Mouse (Mus musculus) myocyte (in vitro differentiated cells): Measurements from ENCODE around the gene Rnf43.

Experiments used
- CEBPB ChIP-seq: IDR thresholded peaks from 2 replicates; pipeline ENCODE4 v1.6.1; 2011; ENCODE audit warnings: mild to moderate bottlenecking, moderate library complexity; ENCODE audit not compliant: poor library complexity, insufficient read depth, severe bottlenecking
- E2F4 ChIP-seq: IDR thresholded peaks from one replicate; pipeline ENCODE4 v1.6.1; 2011; ENCODE audit warnings: mild to moderate bottlenecking, control low read depth, moderate library complexity; ENCODE audit not compliant: insufficient read depth
- MAX ChIP-seq: IDR thresholded peaks from one replicate; pipeline ENCODE4 v1.6.1; 2011; ENCODE audit warnings: low read depth, mild to moderate bottlenecking, control low read depth
- MYOD1 ChIP-seq, 3 experiments: IDR thresholded peaks; one replicate each; pipeline ENCODE4 v1.6.1; 2011; ENCODE audit warnings: control low read depth in 2 of 3, low read depth in 2 of 3, mild to moderate bottlenecking in 2 of 3, moderate library complexity in 1 of 3; ENCODE audit not compliant: insufficient read length in 2 of 3, control insufficient read depth in 1 of 3
- MYOG ChIP-seq, 3 experiments: IDR thresholded peaks; one replicate each; pipeline ENCODE4 v1.6.1; 2011; ENCODE audit warnings: control low read depth in 2 of 3, low read depth in 2 of 3, mild to moderate bottlenecking in 2 of 3; ENCODE audit not compliant: insufficient read length in 2 of 3, control insufficient read depth in 1 of 3, insufficient read depth in 1 of 3
- POLR2A ChIP-seq: IDR thresholded peaks from one replicate; pipeline ENCODE4 v1.6.1; 2011; ENCODE audit warnings: low read depth, mild to moderate bottlenecking, control low read depth, moderate library complexity; ENCODE audit not compliant: insufficient read length
- POLR2AphosphoS2 ChIP-seq: IDR thresholded peaks from one replicate; pipeline ENCODE4 v1.6.1; 2011; ENCODE audit warnings: low read depth, control low read depth; ENCODE audit not compliant: insufficient read length
- REST ChIP-seq: IDR thresholded peaks from one replicate; pipeline ENCODE4 v1.6.1; 2011; ENCODE audit warnings: mild to moderate bottlenecking, control low read depth, moderate library complexity; ENCODE audit not compliant: insufficient read depth, insufficient read length
- TCF12 ChIP-seq: IDR thresholded peaks from one replicate; pipeline ENCODE4 v1.6.1; 2011; ENCODE audit warnings: mild to moderate bottlenecking, control low read depth; ENCODE audit not compliant: poor library complexity, insufficient read depth, severe bottlenecking
- TCF3 ChIP-seq: IDR thresholded peaks from one replicate; pipeline ENCODE4 v1.6.1; 2011; ENCODE audit warnings: low read depth, control low read depth; ENCODE audit not compliant: insufficient read length
- USF1 ChIP-seq: IDR thresholded peaks from one replicate; pipeline ENCODE4 v1.6.1; 2011; ENCODE audit warnings: low read depth, mild to moderate bottlenecking, control low read depth, moderate library complexity

- TF ChIP-seq E2F4 (no peak), TCF12 (no peak), USF1 (no peak), POLR2A (no peak), MAX (no peak), POLR2AphosphoS2 (no peak), MYOD1 (IDR thresholded peaks at IDR 0.05; ENCODE audit: control insufficient read depth in 1 of 3, insufficient read length in 2 of 3, low read depth in 2 of 3) (no peak), CEBPB (no peak), REST (no peak), TCF3 (no peak), MYOG (IDR thresholded peaks at IDR 0.05; ENCODE audit: control insufficient read depth in 1 of 3, insufficient read depth in 1 of 3, insufficient read length in 2 of 3, low read depth in 2 of 3) (no peak)
Measured at GRCm38 (mm10) chr11:87701108-87701507, 38.6 kb downstream of the Rnf43 start.
